Mouse (Mus musculus): ENCODE results near the gene Padi2. TPM values are rescaled to one million over a fixed set of nuclear protein-coding genes. Genes with fewer than 3 reads are reported as not detected.
A peak's percentile ranks its signal among the peaks of the same experiment; 100 is the strongest.

Gene Padi2
- polyA plus RNA-seq, 1 experiment from 2014 or later = 0.27 TPM

DNA sequence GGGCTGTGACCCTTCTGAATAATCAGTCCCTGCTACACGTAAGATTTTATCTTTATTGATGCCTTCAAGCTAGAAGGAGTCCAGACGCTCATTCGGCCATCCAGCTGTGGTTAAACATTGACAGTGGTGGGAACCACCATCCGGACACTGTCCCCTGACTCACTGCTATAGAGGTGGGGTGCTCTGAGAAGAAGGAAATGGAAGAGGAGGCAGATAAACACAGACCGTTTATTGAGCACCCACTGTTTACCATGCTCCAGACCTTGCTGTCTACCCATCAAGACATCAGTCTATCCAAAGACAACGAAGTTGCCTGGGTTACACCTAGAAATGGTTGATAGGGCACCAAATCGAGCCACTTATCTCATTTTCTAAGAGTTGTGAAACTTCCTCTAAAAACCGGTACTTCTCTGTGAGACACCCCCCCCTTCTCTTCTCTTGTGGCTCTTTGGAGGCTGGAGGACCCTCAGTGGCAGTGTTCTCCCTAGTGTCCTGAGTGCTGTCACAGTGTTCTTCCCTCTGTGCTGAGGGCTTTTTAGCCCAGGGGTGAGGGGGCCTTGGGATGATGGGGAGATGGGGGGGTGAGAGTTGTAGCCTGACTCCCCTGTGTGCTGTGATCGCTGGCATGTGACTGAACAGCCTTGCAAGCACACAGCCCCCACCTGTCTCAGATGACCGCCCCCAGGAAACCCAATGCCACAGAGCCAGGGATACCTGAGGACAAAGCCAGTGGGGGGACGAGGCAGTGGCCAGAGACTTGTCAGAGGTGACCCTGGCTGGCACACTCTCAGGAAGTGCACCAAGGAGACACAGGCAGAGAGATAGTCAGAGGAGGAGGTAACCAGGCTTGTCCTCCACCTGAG is 14.1 kb downstream of the Padi2 start:
- Histone ChIP-seq H3K36me3 (ENCODE audit: control insufficient read depth, insufficient read depth, low read length) (no peaks in the 10 kb centered on the region), H3K27me3 (replicated peaks; ENCODE audit: control insufficient read depth, insufficient read depth, low read length) (no peaks in the 10 kb centered on the region), H3K4me1 (ENCODE audit: control insufficient read depth, insufficient read depth, low read length) (no peaks in the 10 kb centered on the region), H3K4me3 (ENCODE audit: low read depth, low read length) (no peak overlapping the region), H3K27ac (ENCODE audit: low read depth, low read length) (no peak overlapping the region), H3K9ac (ENCODE audit: low read length) (no peak overlapping the region), H3K4me2 (ENCODE audit: low read length) (no peak overlapping the region), H3K9me3 (replicated peaks; ENCODE audit: control insufficient read depth, low read length) (no peaks in the 10 kb centered on the region)
- ATAC-seq = no peak
- WGBS = 80% methylated on average over 11 of the region's 11 CpGs
- no peak for DNase-seq (ENCODE audit: low spot score)

DNA sequence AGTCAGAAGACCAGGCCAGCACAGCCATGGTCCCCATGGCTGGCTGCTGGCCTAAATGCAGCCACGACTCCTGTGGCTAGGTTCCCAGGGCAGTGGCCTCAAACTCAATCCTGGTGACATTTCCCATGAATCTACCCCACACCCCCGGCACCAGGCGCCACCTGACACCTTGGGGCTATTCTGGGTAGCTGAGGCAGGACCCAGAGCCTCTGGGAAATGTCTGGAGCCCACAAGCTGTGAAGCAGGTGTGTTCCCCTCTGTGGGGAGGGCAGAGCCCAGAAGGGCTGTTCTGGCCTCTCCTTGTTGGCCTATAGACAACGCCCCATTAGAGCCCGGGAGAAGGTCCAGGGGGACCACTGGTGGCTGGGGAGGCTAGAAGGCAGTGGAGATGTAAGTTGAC is 16.4 kb downstream of the Padi2 start:
- Histone ChIP-seq H3K4me2 (ENCODE audit: low read length) (no peak overlapping the region), H3K36me3 (ENCODE audit: control insufficient read depth, insufficient read depth, low read length) (no peaks in the 10 kb centered on the region), H3K27ac (ENCODE audit: low read depth, low read length) (no peak overlapping the region), H3K4me1 (ENCODE audit: control insufficient read depth, insufficient read depth, low read length) (no peaks in the 10 kb centered on the region), H3K4me3 (ENCODE audit: low read depth, low read length) (no peak overlapping the region), H3K27me3 (replicated peaks; ENCODE audit: control insufficient read depth, insufficient read depth, low read length) (no peaks in the 10 kb centered on the region), H3K9me3 (replicated peaks; ENCODE audit: control insufficient read depth, low read length) (no peaks in the 10 kb centered on the region), H3K9ac (ENCODE audit: low read length) (no peak overlapping the region)
- ATAC-seq (no peak), DNase-seq (ENCODE audit: low spot score) (no peak)
- 86% methylated on average over 5 of the region's 5 CpGs for WGBS

DNA sequence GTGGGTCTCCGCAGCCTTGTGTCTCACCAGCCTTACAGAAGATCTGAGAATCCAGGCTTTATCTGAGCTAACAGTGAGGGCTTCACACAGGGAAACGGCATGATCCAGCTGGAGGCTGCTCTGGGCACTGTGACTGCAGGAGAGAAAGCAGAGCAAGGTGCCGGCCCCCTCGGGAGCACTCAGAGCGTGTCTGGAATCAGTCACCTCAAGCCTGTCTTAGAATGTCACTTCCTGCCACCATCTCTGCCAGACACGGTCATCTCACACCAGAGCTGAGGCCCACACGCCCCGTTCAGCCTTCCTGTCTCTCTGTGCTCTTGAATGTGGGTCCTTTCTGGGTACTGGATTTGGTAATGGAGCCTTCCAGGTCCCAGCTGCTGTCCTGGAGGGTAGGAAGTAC is 19.5 kb downstream of the Padi2 start:
- no peak overlapping the region for H3K4me3 ChIP-seq (ENCODE audit: low read depth, low read length)
- no peaks in the 10 kb centered on the region for H3K9me3 ChIP-seq (replicated peaks; ENCODE audit: control insufficient read depth, low read length)
- no peaks in the 10 kb centered on the region for H3K36me3 ChIP-seq (ENCODE audit: control insufficient read depth, insufficient read depth, low read length)
- H3K4me1 ChIP-seq (ENCODE audit: control insufficient read depth, insufficient read depth, low read length) = no peaks in the 10 kb centered on the region
- 84% methylated on average over 8 of the region's 8 CpGs for WGBS
- no peaks in the 10 kb centered on the region for H3K27me3 ChIP-seq (replicated peaks; ENCODE audit: control insufficient read depth, insufficient read depth, low read length)
- no peak for ATAC-seq
- H3K9ac ChIP-seq (ENCODE audit: low read length) = no peak overlapping the region
- no peak overlapping the region for H3K4me2 ChIP-seq (ENCODE audit: low read length)
- DNase-seq (ENCODE audit: low spot score) = no peak
- H3K27ac ChIP-seq (ENCODE audit: low read depth, low read length) = no peak overlapping the region

DNA sequence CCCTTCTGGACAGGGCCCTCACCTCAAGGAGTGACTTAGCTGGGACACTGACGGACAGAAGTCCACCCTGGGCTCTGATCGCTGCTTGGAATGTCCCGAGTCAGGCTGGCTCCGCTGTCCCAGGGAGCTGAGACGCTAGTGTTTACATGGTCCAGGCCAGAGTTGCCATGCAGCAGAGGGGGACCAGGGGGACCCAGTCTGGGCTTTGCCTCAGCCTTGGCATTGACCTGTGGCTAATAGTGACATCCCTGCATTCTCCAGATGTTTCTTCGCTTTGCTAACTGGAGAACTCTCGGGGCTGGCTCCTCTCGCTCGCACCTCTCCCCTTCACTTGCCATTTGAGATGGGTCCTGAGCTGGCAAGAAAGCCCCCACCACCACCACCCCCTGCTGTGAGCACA is 22.2 kb downstream of the Padi2 start:
- Histone ChIP-seq H3K4me3 (ENCODE audit: low read depth, low read length) (no peak overlapping the region), H3K9me3 (replicated peaks; ENCODE audit: control insufficient read depth, low read length) (no peaks in the 10 kb centered on the region), H3K9ac (ENCODE audit: low read length) (no peak overlapping the region), H3K36me3 (ENCODE audit: control insufficient read depth, insufficient read depth, low read length) (no peaks in the 10 kb centered on the region), H3K4me2 (ENCODE audit: low read length) (no peak overlapping the region), H3K27ac (ENCODE audit: low read depth, low read length) (no peak overlapping the region), H3K4me1 (ENCODE audit: control insufficient read depth, insufficient read depth, low read length) (no peaks in the 10 kb centered on the region), H3K27me3 (replicated peaks; ENCODE audit: control insufficient read depth, insufficient read depth, low read length) (no peaks in the 10 kb centered on the region)
- no peak for DNase-seq (ENCODE audit: low spot score)
- 94% methylated on average over 9 of the region's 9 CpGs for WGBS
- ATAC-seq = no peak

DNA sequence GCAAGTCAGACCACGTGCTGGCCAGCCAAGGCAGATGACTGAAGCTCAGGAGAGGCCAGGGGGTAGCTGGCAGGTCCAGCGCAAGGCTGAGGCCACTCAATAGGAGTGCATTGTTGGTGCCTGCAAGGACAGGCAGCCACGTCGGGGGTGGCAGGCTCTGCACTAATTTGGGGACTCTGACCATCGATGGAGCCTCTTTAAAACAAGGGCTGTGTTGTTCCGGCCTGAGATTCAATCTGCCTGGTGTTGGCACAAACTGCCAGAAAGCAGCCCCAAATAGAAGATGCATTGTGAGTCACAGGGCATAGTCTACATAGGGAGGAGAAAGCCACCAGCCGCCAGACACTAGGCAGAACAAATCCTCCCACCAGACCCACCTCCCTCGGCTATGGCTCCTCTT is 23.6 kb downstream of the Padi2 start:
- 41% methylated on average over 8 of the region's 8 CpGs for WGBS

DNA sequence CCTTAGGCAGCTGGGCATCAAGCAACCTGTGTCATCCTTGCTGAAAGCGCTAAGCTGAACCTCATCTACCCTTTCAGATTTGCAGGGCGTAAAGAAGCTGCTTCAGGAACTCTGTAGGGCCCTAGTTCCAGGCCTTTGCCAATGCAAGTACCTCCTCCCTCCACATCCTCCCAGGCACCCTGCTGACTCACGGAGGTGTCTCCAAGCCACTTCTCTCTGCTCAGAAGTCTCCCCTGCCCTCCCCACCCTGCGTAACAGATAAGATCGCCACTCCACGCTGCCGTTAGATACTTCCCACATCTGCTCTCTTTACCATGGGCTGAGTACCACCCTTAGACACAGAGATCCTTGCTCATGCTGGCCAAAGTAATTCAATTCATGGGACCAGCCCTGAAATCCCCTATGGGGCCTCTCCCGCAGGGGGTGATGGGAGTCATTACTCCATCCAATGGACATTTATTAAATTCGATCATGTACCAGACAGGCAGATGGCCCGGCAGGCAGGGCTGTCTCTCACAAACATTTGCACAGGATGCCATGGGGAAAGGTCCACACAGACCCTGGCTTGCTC is 24.8 kb downstream of the Padi2 start:
- no peak overlapping the region for H3K4me2 ChIP-seq (ENCODE audit: low read length)
- DNase-seq (ENCODE audit: low spot score) = no peak
- ATAC-seq = no peak
- H3K27ac ChIP-seq (ENCODE audit: low read depth, low read length) = no peak overlapping the region
- no peaks in the 10 kb centered on the region for H3K9me3 ChIP-seq (replicated peaks; ENCODE audit: control insufficient read depth, low read length)
- no peaks in the 10 kb centered on the region for H3K36me3 ChIP-seq (ENCODE audit: control insufficient read depth, insufficient read depth, low read length)
- H3K27me3 ChIP-seq (replicated peaks; ENCODE audit: control insufficient read depth, insufficient read depth, low read length) = no peaks in the 10 kb centered on the region
- H3K4me1 ChIP-seq (ENCODE audit: control insufficient read depth, insufficient read depth, low read length) = no peaks in the 10 kb centered on the region
- 79% methylated on average over 10 of the region's 10 CpGs for WGBS
- no peak overlapping the region for H3K9ac ChIP-seq (ENCODE audit: low read length)
- no peak overlapping the region for H3K4me3 ChIP-seq (ENCODE audit: low read depth, low read length)

More for the DNA sequence above, 23.6 kb downstream of the Padi2 start:
- Histone ChIP-seq H3K4me3 (ENCODE audit: low read depth, low read length) (no peak overlapping the region), H3K4me2 (ENCODE audit: low read length) (no peak overlapping the region), H3K27me3 (replicated peaks; ENCODE audit: control insufficient read depth, insufficient read depth, low read length) (no peaks in the 10 kb centered on the region), H3K4me1 (ENCODE audit: control insufficient read depth, insufficient read depth, low read length) (no peaks in the 10 kb centered on the region), H3K9me3 (replicated peaks; ENCODE audit: control insufficient read depth, low read length) (no peaks in the 10 kb centered on the region), H3K36me3 (ENCODE audit: control insufficient read depth, insufficient read depth, low read length) (no peaks in the 10 kb centered on the region), H3K27ac (ENCODE audit: low read depth, low read length) (no peak overlapping the region; the same call in 1 of the 2 replicates), H3K9ac (ENCODE audit: low read length) (no peak overlapping the region)
- peak; percentile 19 for DNase-seq (ENCODE audit: low spot score)
- no peak for ATAC-seq

DNA sequence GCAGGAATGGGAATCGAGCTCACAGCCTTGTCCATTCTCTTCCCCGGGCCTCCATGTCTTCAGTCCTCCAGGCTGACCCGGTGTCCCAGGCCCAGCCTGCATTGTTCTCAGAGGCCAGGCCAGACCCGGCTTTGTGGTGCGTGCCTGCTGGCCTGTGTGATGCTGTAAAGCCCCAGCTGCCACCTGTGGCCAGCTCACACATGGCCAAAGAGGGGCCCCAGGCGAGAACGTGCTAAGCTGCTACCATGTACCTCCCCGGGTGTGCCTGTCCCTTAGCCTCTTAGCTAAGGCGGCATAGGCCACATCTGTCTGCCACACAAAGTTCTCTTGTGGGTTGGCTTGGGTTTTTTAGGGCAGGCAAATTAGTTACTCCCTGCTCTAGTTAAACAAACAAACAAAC is 29.5 kb downstream of the Padi2 start:
- WGBS = 64% methylated on average over 9 of the region's 9 CpGs
- H3K4me3 ChIP-seq (ENCODE audit: low read depth, low read length) = no peak overlapping the region
- H3K4me1 ChIP-seq (ENCODE audit: control insufficient read depth, insufficient read depth, low read length) = no peaks in the 10 kb centered on the region
- no peak overlapping the region for H3K27ac ChIP-seq (ENCODE audit: low read depth, low read length)
- H3K9me3 ChIP-seq (replicated peaks; ENCODE audit: control insufficient read depth, low read length) = 0 out of 2 replicates have a peak, but pooled peaks cover 5% of the 10 kb centered on the region
- no peaks in the 10 kb centered on the region for H3K36me3 ChIP-seq (ENCODE audit: control insufficient read depth, insufficient read depth, low read length)
- ATAC-seq = no peak
- H3K27me3 ChIP-seq (replicated peaks; ENCODE audit: control insufficient read depth, insufficient read depth, low read length) = no peaks in the 10 kb centered on the region
- no peak overlapping the region for H3K9ac ChIP-seq (ENCODE audit: low read length)
- DNase-seq (ENCODE audit: low spot score) = no peak
- H3K4me2 ChIP-seq (ENCODE audit: low read length) = no peak overlapping the region

DNA sequence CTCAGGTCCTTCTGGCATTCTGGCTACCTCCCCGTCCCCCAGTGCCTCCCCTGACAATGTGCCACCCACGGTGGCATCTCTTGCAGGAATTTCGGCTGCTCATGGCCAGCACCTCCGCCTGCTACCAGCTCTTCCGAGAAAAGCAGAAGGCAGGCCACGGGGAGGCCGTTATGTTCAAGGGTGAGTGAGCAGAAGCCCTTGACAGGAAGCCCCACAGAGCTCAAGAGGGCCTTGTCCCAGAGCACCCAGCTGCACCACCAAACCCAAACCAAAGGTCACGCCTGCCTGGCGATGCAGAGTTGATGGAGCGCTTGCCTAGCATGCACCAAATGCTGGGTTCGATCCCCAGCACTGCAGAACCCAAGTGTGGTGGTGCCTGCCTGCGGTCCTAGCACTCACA is 38.2 kb downstream of the Padi2 start:
- ATAC-seq = no peak

DNA sequence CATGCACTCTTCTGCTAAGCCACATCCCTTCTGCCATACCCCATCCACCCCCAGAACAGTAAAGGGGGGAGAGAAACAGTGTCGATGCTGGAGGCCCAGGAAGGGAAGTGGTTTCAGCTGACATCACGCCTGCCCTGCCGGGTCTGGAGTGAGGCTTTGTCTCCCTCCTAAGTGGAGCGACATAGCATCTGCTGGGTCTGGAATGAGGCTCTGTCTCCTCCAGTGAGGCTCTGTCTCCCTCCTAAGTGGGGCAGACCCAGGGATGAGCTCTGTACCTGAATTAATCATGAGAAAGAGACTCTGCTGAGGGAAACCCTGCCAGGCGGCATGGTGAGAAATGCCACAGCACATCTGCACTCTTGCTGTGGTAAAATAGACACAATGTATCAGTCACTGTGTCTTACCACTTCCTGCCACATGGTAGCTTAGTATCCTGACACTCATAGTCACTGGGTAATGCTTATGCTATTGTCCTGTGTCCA is 38.9 kb downstream of the Padi2 start:
- H3K4me3 ChIP-seq (ENCODE audit: low read depth, low read length) = no peak overlapping the region

More for the DNA sequence above, 38.2 kb downstream of the Padi2 start:
- H3K9me3 ChIP-seq (replicated peaks; ENCODE audit: control insufficient read depth, low read length) = no peaks in the 10 kb centered on the region
- no peaks in the 10 kb centered on the region for H3K36me3 ChIP-seq (ENCODE audit: control insufficient read depth, insufficient read depth, low read length)
- DNase-seq (ENCODE audit: low spot score) = no peak
- WGBS = 90% methylated on average over 12 of the region's 12 CpGs
- H3K27ac ChIP-seq (ENCODE audit: low read depth, low read length) = no peak overlapping the region
- no peak overlapping the region for H3K4me3 ChIP-seq (ENCODE audit: low read depth, low read length)
- H3K4me2 ChIP-seq (ENCODE audit: low read length) = no peak overlapping the region
- no peak overlapping the region for H3K9ac ChIP-seq (ENCODE audit: low read length)
- no peaks in the 10 kb centered on the region for H3K4me1 ChIP-seq (ENCODE audit: control insufficient read depth, insufficient read depth, low read length)
- no peaks in the 10 kb centered on the region for H3K27me3 ChIP-seq (replicated peaks; ENCODE audit: control insufficient read depth, insufficient read depth, low read length)

More for the DNA sequence above, 38.9 kb downstream of the Padi2 start:
- no peak overlapping the region for H3K4me2 ChIP-seq (ENCODE audit: low read length)
- no peaks in the 10 kb centered on the region for H3K36me3 ChIP-seq (ENCODE audit: control insufficient read depth, insufficient read depth, low read length)
- no peak overlapping the region for H3K27ac ChIP-seq (ENCODE audit: low read depth, low read length)
- H3K4me1 ChIP-seq (ENCODE audit: control insufficient read depth, insufficient read depth, low read length) = no peaks in the 10 kb centered on the region
- ATAC-seq = no peak
- no peak overlapping the region for H3K9ac ChIP-seq (ENCODE audit: low read length)
- WGBS = 75% methylated on average over 5 of the region's 5 CpGs
- no peaks in the 10 kb centered on the region for H3K9me3 ChIP-seq (replicated peaks; ENCODE audit: control insufficient read depth, low read length)
- no peaks in the 10 kb centered on the region for H3K27me3 ChIP-seq (replicated peaks; ENCODE audit: control insufficient read depth, insufficient read depth, low read length)
- DNase-seq (ENCODE audit: low spot score) = no peak
